Mouse (Mus musculus) liver, postnatal 0 days (tissue): ENCODE results near the gene Rab31. TPM values are rescaled to one million over a fixed set of nuclear protein-coding genes. Genes with fewer than 3 reads are reported as not detected.

Source experiments
- ATAC-seq: fragments of 200-750 bp; cut with Nextera tagmentation; 2 replicates; pipeline ENCODE4 v1.8.0; 2017; ENCODE audit warnings: mild to moderate bottlenecking, moderate library complexity
- DNase-seq: peaks from one replicate; pipeline ENCODE4 v3.0.0-alpha.2; 2016
- H3K27ac ChIP-seq: fragments of 300-500 bp; sonication (generic); 2 replicates; pipeline ENCODE4 v1.5.1; 2014; ENCODE audit warnings: antibody characterized with exemption, moderate library complexity, mild to moderate bottlenecking, low read depth
- H3K27me3 ChIP-seq: fragments of 300-500 bp; sonication (generic); 2 replicates; pipeline ENCODE4 v1.6.1; 2014; ENCODE audit warnings: low read length, control low read depth, mixed read lengths; ENCODE audit not compliant: insufficient read depth
- H3K36me3 ChIP-seq: fragments of 300-500 bp; sonication (generic); replicated peaks from 2 replicates; pipeline ENCODE4 v1.6.1; 2014; ENCODE audit warnings: mild to moderate bottlenecking, control low read depth, low read length, moderate library complexity, mixed read lengths; ENCODE audit not compliant: insufficient read depth
- H3K4me1 ChIP-seq: fragments of 300-500 bp; sonication (generic); 2 replicates; pipeline ENCODE4 v1.6.1; 2014; ENCODE audit warnings: antibody characterized with exemption, mild to moderate bottlenecking, control low read depth; ENCODE audit not compliant: insufficient read depth
- H3K4me2 ChIP-seq: fragments of 300-500 bp; sonication (generic); 2 replicates; pipeline ENCODE4 v1.6.1; 2014; ENCODE audit warnings: low read depth, mild to moderate bottlenecking, low read length, moderate library complexity, mixed read lengths
- H3K4me3 ChIP-seq: fragments of 300-500 bp; sonication (generic); 2 replicates; pipeline ENCODE4 v1.5.1; 2014; ENCODE audit warnings: low read depth, low read length
- H3K9ac ChIP-seq: fragments of 300-500 bp; sonication (generic); replicated peaks from 2 replicates; pipeline ENCODE4 v1.6.1; 2014; ENCODE audit warnings: mild to moderate bottlenecking, moderate library complexity
- H3K9me3 ChIP-seq: fragments of 300-500 bp; sonication (generic); 2 replicates; pipeline ENCODE4 v1.6.1; 2016; ENCODE audit warnings: mild to moderate bottlenecking, control low read depth, low read length, mixed read lengths
- CTCF ChIP-seq: sonication (generic); IDR thresholded peaks from 2 replicates; pipeline ENCODE4 v1.5.1; 2016; ENCODE audit warnings: antibody characterized with exemption, low read depth
- EP300 ChIP-seq: IDR thresholded peaks from 2 replicates; pipeline ENCODE4 v1.6.1; 2016; ENCODE audit warnings: antibody characterized with exemption, low read depth, mild to moderate bottlenecking
- WGBS: fragments of 180-500 bp; shearing (Covaris S2); extraction: QIAGEN DNeasy Blood & Tissue Kit; methylation state at CpG from one replicate; pipeline ENCODE4 v1.1.7; 2014; ENCODE audit not compliant: insufficient replicate concordance; 5-methylcytosine and 5-hydroxymethylcytosine counted together
- polyA plus RNA-seq: library from polyadenylated mRNA; unstranded; fragments of >200 nt; fragmentation: Nextera tagmentation; extraction: Ambion mirVana; gene quantifications from 2 replicates; pipeline ENCODE4 v1.2.1, GENCODE M21; 2015

Rab31 gene
- polyA plus RNA-seq, 1 experiment from 2014 or later = 7.2 TPM

DNA sequence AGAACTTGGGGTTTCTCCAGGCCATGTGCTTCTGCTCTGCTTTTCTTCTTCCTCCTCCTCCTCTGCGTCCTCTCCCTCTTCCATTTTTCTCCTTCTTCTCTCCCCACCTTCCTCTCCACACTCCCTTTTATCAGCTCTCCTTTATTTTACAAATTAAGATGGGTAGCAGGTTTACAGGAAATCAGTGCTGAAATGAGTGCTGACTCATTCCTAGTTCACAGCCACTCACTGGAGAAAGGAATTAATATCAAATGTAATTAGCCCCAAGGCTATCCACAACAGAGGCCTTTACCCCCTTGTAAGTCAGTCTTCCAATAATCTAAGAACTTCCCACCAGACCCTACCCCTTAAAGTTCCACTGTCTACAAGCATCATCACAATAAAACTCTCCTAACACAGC lies 3.7 kb upstream of the Rab31 start:
- DNase-seq = no peak
- Histone ChIP-seq H3K4me3 (no peak overlapping the region), H3K27ac (no peak overlapping the region), H3K4me2 (no peak overlapping the region), H3K9me3 (no peaks in the 10 kb centered on the region), H3K27me3 (peaks cover 14% of the 10 kb centered on the region), H3K9ac (no peak overlapping the region), H3K36me3 (no peaks in the 10 kb centered on the region), H3K4me1 (peaks cover 19% of the 10 kb centered on the region; the same call in 1 of the 2 replicates)
- WGBS = 63% methylated on average over 1 of the region's 1 CpGs
- TF ChIP-seq EP300 = no peak
- no peak for ATAC-seq

DNA sequence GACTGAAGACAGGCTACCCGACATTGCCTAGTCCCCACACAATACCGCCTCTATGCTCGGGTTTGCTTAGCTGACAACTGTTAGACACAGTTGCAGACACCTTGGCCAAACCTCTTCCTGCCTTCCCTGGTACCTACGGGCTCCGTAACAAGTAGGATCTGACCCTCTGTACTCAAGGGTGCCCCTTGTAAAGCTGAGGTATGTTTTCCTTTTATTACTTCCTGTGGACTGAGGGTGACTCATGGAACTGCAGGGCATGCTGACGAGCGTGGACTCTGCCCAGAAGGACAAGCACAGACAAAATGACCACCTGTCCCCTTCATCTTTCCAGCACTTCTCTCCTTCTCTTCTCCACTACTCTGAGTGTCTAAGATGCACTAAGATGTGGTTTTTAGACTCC lies 1.9 kb upstream of the Rab31 start:
- WGBS = 51% methylated on average over 7 of the region's 7 CpGs
- peaks cover 18% of the 10 kb centered on the region for H3K27me3 ChIP-seq
- peak; percentile 77 for ATAC-seq

DNA sequence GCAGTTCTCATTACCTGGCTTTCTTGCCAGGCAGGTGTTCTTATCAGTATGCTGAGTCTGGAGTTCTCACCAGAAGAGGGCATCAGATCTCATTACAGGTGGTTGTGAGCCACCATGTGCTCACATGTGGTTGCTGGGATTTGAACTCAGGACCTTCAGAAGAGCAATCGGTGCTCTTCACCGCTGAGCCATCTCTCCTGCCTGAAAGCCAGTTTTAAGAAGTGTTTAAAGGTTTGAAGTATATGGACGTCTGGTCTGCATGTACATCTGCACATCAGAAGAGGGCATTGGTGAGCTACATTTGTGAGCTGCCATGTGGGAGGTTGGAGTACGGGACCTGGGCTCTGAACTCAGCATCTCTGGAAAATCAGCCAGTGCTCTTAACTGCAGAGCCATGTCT lies 1.1 kb upstream of the Rab31 start:
- Histone ChIP-seq H3K4me2 (no peak overlapping the region), H3K9me3 (no peaks in the 10 kb centered on the region), H3K4me1 (peaks cover 27% of the 10 kb centered on the region), H3K9ac (no peak overlapping the region), H3K27ac (no peak overlapping the region), H3K4me3 (no peak overlapping the region), H3K27me3 (peaks cover 18% of the 10 kb centered on the region), H3K36me3 (no peaks in the 10 kb centered on the region)
- 56% methylated on average over 4 of the region's 4 CpGs for WGBS
- DNase-seq = no peak
- TF ChIP-seq EP300 (no peak), CTCF (peak; percentile 29)
- peak; percentile 7; the same call in 1 of the 2 replicates for ATAC-seq

More for the DNA sequence above, 1.9 kb upstream of the Rab31 start:
- no peak overlapping the region for H3K4me3 ChIP-seq
- no peaks in the 10 kb centered on the region for H3K9me3 ChIP-seq
- H3K36me3 ChIP-seq = no peaks in the 10 kb centered on the region
- H3K4me1 ChIP-seq = peaks cover 20% of the 10 kb centered on the region
- DNase-seq = peak; percentile 18
- TF ChIP-seq EP300 (no peak), CTCF (no peak)
- no peak overlapping the region for H3K9ac ChIP-seq
- no peak overlapping the region for H3K4me2 ChIP-seq
- no peak overlapping the region for H3K27ac ChIP-seq

DNA sequence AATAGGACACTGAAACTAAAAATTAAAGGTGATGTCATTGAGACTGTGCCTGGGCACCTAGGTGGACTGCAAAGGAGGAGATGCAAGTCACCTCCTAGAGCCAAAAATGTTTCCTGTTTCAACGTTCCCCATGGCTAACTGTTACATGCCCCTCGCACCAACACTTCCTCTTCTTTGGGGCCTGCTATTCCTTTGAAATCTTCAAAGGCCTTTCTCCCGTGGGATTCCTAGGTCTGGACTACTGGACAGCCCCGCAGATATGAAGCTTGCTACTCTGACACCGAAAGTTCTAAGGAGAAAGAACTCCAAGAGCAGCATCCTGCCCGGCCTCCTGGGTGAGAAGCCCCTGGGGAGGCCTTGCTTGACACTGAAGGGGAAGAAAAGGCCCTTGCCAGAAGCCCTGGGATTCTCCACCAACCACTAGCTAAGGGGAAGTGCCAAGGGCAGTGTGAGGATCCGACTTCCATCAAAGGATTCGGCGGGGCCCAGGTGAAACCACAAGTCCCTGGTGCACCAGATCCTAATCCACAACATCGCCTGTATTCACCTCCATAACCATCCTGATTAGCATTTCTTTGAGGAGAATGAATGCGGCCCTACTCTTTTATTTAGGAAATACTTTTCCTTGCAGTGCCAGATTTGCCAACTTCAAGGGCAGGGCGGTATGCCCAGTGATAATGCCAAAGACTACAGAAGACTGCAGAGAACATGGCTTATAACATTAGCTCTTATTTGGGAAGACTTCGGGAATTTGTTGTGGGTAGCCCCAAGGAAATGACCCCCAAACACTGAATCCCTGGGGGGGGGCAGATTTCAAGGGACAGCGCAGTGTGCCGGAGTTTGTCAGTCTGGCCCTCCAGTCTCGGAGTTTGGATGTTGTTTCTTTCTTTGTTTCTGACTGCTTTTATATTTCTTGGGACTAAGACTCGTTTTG lies 1.3 kb downstream of the Rab31 start:
- H3K9me3 ChIP-seq = no peaks in the 10 kb centered on the region
- peaks cover 36% of the 10 kb centered on the region for H3K4me1 ChIP-seq
- no peak overlapping the region for H3K9ac ChIP-seq
- no peaks in the 10 kb centered on the region for H3K36me3 ChIP-seq
- DNase-seq (peak; percentile 33), ATAC-seq (no peak)
- peak overlapping the region; percentile 71 for H3K4me3 ChIP-seq
- 23% methylated on average over 17 of the region's 17 CpGs for WGBS
- peaks cover 18% of the 10 kb centered on the region for H3K27me3 ChIP-seq
- H3K27ac ChIP-seq = peak overlapping the region; percentile 63
- peak overlapping the region; percentile 92 for H3K4me2 ChIP-seq
- TF ChIP-seq EP300 (no peak), CTCF (no peak)

DNA sequence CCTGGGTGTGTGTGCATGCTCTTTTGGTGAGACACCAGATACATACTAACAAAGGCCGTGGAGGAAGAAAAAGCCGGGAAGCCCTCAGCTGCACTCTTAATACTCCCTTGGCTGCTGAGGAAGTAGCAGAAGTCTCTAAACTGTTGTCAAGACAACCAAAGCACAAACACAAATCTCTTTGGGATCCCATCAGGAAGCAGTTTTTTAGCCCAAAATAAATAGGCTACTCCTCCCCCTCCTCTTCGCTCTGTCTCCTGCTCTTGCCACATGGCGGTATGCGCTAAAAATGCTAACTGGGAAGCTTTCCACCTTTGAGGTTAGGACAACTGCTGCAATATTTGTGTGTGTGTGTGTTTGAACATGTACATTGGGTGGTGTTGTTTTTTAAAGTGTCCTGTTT lies 4.1 kb downstream of the Rab31 start:
- ATAC-seq (peak; percentile 53), DNase-seq (no peak)
- Histone ChIP-seq H3K27me3 (peaks cover 18% of the 10 kb centered on the region), H3K27ac (no peak overlapping the region), H3K36me3 (no peaks in the 10 kb centered on the region), H3K9me3 (no peaks in the 10 kb centered on the region), H3K4me3 (no peak overlapping the region), H3K9ac (no peak overlapping the region), H3K4me1 (peaks cover 30% of the 10 kb centered on the region), H3K4me2 (no peak overlapping the region)
- WGBS = 68% methylated on average over 5 of the region's 5 CpGs
- 0 out of 2 replicates have a peak, but pooled peaks have one; percentile 10 for TF ChIP-seq EP300
- no peak for TF ChIP-seq CTCF

DNA sequence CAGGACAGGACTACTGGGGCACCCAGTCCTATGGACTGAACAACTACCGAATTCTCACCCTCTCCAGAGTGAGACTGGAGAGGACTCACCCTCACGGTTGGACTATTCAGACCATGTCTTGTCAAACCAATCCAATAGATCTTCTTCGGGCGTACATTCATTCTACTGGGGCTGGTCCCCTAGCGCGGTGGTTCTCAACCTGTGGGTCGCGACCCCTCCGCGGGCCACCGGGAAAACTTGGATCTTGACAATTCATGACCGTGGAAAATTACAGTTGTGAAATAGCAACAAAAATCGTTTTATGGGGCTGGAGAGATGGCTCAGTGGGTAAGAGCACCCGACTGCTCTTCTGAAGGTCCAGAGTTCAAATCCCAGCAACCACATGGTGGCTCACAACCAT lies 9.3 kb downstream of the Rab31 start:
- H3K4me3 ChIP-seq = no peak overlapping the region
- TF ChIP-seq EP300 (no peak), CTCF (no peak)
- H3K9ac ChIP-seq = no peak overlapping the region
- no peak for ATAC-seq
- no peak overlapping the region for H3K4me2 ChIP-seq
- H3K27ac ChIP-seq = no peak overlapping the region
- no peaks in the 10 kb centered on the region for H3K9me3 ChIP-seq
- 91% methylated on average over 14 of the region's 14 CpGs for WGBS
- no peaks in the 10 kb centered on the region for H3K27me3 ChIP-seq
- H3K4me1 ChIP-seq = peaks cover 6% of the 10 kb centered on the region
- no peak for DNase-seq
- no peaks in the 10 kb centered on the region for H3K36me3 ChIP-seq
